Mouse (Mus musculus): Measurements from ENCODE around the gene Bmf.

DNA sequence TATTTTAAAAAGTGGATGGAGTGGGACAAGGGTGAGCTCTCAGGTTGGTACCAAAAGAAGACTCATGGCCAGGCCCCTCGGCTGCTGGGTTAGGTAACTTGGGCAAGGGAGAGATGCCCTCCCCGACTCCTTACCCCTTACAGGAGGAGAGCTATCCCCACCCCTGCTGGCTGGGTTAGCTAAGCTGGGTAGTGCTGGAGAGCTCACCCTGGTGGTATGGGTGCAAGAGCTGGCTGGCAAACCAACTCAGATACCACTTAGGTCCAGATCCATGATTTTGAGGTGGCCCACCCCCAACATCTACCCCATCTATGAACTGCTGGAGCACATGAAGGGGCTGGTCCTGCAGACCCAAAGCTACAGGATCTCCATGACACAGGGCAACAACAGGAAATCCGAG, 24.7 kb downstream of the Bmf start:
- TF ChIP-seq POLR2A (IDR thresholded peaks at IDR 0.05; ENCODE audit: control insufficient read depth, low read depth, low read length): no peak
- TF ChIP-seq CTCF (IDR thresholded peaks at IDR 0.05; ENCODE audit: control insufficient read depth, insufficient read depth, insufficient replicate concordance, low read depth, low read length): no peak
